In the genomic region with DNA sequence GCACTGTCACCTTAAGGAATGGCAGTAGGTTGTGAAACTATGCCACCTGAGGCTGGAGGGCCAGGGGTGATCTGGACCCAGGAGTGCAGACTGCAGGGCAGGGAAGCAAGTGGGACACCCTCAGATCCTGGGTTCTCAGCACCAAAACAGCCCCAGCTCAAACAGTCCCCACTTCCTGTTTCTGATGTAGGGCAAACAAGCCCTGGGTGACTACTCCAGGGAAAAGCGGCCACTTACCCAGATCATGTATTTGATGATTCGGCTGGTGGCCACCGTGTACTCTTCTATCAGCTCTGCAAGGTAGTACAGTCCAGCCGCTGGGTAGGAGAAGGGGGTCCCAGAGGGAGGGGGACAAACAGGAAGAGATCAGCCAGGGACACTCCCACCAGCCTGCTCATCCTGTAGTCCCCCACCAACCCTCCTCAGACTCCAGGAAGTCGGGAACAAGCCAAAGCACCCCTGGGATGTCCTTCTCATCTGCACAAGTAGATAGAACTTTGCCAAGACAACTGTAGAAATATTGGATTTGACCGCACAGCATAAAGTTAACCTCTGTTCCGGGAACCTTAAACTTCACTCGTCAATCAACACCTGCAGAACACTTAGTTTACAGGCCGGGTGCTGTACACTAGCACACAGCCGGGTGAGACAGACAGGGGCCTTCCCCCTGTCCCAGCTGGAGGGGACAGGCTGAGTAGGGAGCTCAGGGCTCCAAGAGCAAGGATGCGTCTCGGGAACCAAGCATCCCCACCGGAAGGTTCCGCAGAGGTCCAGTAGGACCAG, we compare ENCODE assay signal across 8 mouse cellular contexts. TPM values are rescaled to one million over a fixed set of nuclear protein-coding genes. Genes with fewer than 3 reads are reported as not detected.
DNase-seq lines count a peak whose midpoint lies in the region; ATAC-seq and TF ChIP-seq lines count a peak whose summit lies in the region.

No protein-coding gene starts in this region.

- DNase-seq in spleen, adult 2 months (ENCODE audit: low read depth in 1 of 2, low spot score in 2 of 2) = no peak
- no peak for DNase-seq in spleen, postnatal 14 days (ENCODE audit: low spot score in 2 of 2)
- DNase-seq in liver, adult 2 months (ENCODE audit: extremely low read depth, low read depth, low spot score) = peak; percentile 51
- DNase-seq in right cerebral cortex, adult 18-20 months = no peak
- no peak for DNase-seq in gastrocnemius, postnatal 14 days

- H3K9me3 ChIP-seq in heart, embryonic 15.5 days (replicated peaks) = no peaks in the 10 kb centered on the region
- H3K9me3 ChIP-seq in neural tube, embryonic 15.5 days (replicated peaks) = no peaks in the 10 kb centered on the region

- H3K4me3 ChIP-seq in spleen, adult 2 months (ENCODE audit: extremely low read depth, insufficient read depth, insufficient read length) = peak overlapping the region; percentile 74
- H3K4me3 ChIP-seq in heart, embryonic 15.5 days = peak overlapping the region; percentile 98
- H3K4me3 ChIP-seq in liver, adult 2 months (ENCODE audit: insufficient read depth, low read depth, low read length) = peak overlapping the region; percentile 95
- peak overlapping the region; percentile 98 for H3K4me3 ChIP-seq in neural tube, embryonic 15.5 days (replicated peaks)

- no peaks in the 10 kb centered on the region; the same call in 1 of the 2 replicates for H3K79me2 ChIP-seq in liver, adult 2 months (ENCODE audit: control insufficient read depth, insufficient read depth, low read length)

- peaks cover 2% of the 10 kb centered on the region; the same call in 1 of the 2 replicates for H3K4me1 ChIP-seq in spleen, adult 2 months (ENCODE audit: control insufficient read depth, insufficient read depth, insufficient read length)
- peaks cover 19% of the 10 kb centered on the region for H3K4me1 ChIP-seq in heart, embryonic 15.5 days (replicated peaks)
- peaks cover 7% of the 10 kb centered on the region for H3K4me1 ChIP-seq in liver, adult 2 months (ENCODE audit: control insufficient read depth, insufficient read depth, low read length)
- H3K4me1 ChIP-seq in neural tube, embryonic 15.5 days = peaks cover 35% of the 10 kb centered on the region

- intact Hi-C loops in gastrocnemius, postnatal 14 days (cut with DNase I; ENCODE audit: low total_unique reads) = loop anchor here (5.0 kb wide), 1 partner anchor 198 kb away; no protein-coding TSS in a partner anchor

- peak overlapping the region; percentile 96 for H3K9ac ChIP-seq in heart, embryonic 15.5 days
- H3K9ac ChIP-seq in liver, adult 2 months (ENCODE audit: low read depth, low read length) = peak overlapping the region; percentile 93
- peak overlapping the region; percentile 95 for H3K9ac ChIP-seq in neural tube, embryonic 15.5 days (replicated peaks)

- WGBS in spleen, adult 2 months = under 1% methylated on average over 14 of the region's 14 CpGs
- WGBS in heart, embryonic 15.5 days = 2% methylated on average over 14 of the region's 14 CpGs
- under 1% methylated on average over 14 of the region's 14 CpGs for WGBS in liver, adult 2 months
- WGBS in neural tube, embryonic 15.5 days = 3% methylated on average over 14 of the region's 14 CpGs

- ATAC-seq in common myeloid progenitor, adult 5-6 weeks (replicated peaks; ENCODE audit: low read depth, poor library complexity, severe bottlenecking) = peak; percentile 19
- ATAC-seq in heart, embryonic 15.5 days (replicated peaks; ENCODE audit: insufficient number of reproducible peaks, insufficient read depth, low FRiP score, low read depth) = peak; percentile 25; the same call in 1 of the 2 replicates
- peak; percentile 56 for ATAC-seq in neural tube, embryonic 15.5 days (ENCODE audit: low FRiP score)

- TF ChIP-seq CTCF in spleen, adult 2 months (IDR thresholded peaks at IDR 0.05; ENCODE audit: extremely low read depth, insufficient read depth, insufficient read length, insufficient replicate concordance) = no peak
- TF ChIP-seq CTCF in liver, adult 2 months (IDR thresholded peaks at IDR 0.05; ENCODE audit: low read depth, low read length) = no peak

- H3K27ac ChIP-seq in spleen, adult 2 months (ENCODE audit: insufficient read depth, low read length) = peak overlapping the region; percentile 50
- peak overlapping the region; percentile 92 for H3K27ac ChIP-seq in heart, embryonic 15.5 days
- H3K27ac ChIP-seq in liver, adult 2 months (replicated peaks; ENCODE audit: insufficient read depth, low read depth, low read length) = peak overlapping the region; percentile 55
- H3K27ac ChIP-seq in neural tube, embryonic 15.5 days (replicated peaks) = peak overlapping the region; percentile 86

- no peak for TF ChIP-seq POLR2A in spleen, adult 2 months (IDR thresholded peaks at IDR 0.05; ENCODE audit: low read depth, low read length)
- no peak for TF ChIP-seq POLR2A in liver, adult 2 months (IDR thresholded peaks at IDR 0.05; ENCODE audit: extremely low read depth, insufficient read depth, low read length)

- no peaks in the 10 kb centered on the region for H3K27me3 ChIP-seq in spleen, adult 2 months (ENCODE audit: control insufficient read depth, insufficient read depth, low read length)
- H3K27me3 ChIP-seq in heart, embryonic 15.5 days = no peaks in the 10 kb centered on the region
- H3K27me3 ChIP-seq in liver, adult 2 months (ENCODE audit: control insufficient read depth, insufficient read depth, low read length) = no peaks in the 10 kb centered on the region
- H3K27me3 ChIP-seq in neural tube, embryonic 15.5 days (replicated peaks) = no peaks in the 10 kb centered on the region

- H3K4me2 ChIP-seq in heart, embryonic 15.5 days = peak overlapping the region; percentile 82
- peak overlapping the region; percentile 87 for H3K4me2 ChIP-seq in neural tube, embryonic 15.5 days

- peaks cover 13% of the 10 kb centered on the region for H3K36me3 ChIP-seq in spleen, adult 2 months (ENCODE audit: control insufficient read depth, insufficient read depth, low read length)
- peaks cover 28% of the 10 kb centered on the region for H3K36me3 ChIP-seq in heart, embryonic 15.5 days
- H3K36me3 ChIP-seq in liver, adult 2 months (ENCODE audit: control insufficient read depth, insufficient read depth, low read length) = no peaks in the 10 kb centered on the region
- H3K36me3 ChIP-seq in neural tube, embryonic 15.5 days = peaks cover 27% of the 10 kb centered on the region

RNA-seq across cellular contexts. Expression of a gene that starts 0.6 kb away (rescaled TPM):
- polyA plus RNA-seq in spleen, adult 2 months (2012; rRNA removed) = 71.3 and 71.7 TPM in 2 replicates
- 30.9 and 37.2 TPM in 2 replicates for total RNA-seq in common myeloid progenitor, adult 5-6 weeks (2017)
- polyA plus RNA-seq in heart, embryonic 15.5 days (2015; fragmentation: Nextera tagmentation; extraction: Ambion mirVana) = 74.6 and 76.4 TPM in 2 replicates
- total RNA-seq in liver, adult 2 months (2014; rRNA removed) = 30.0 and 37.7 TPM in 2 replicates
- polyA plus RNA-seq in liver, adult 2 months (2012; rRNA removed) = 98.1 and 114 TPM in 2 replicates
- 72.3 and 73.2 TPM in 2 replicates for polyA plus RNA-seq in neural tube, embryonic 15.5 days (2015; fragmentation: Nextera tagmentation; extraction: Ambion mirVana)
- total RNA-seq in gastrocnemius, postnatal 14 days (2021) = 10 to 100 TPM; 35.5 to 35.8 TPM

RNA-seq across cellular contexts. Expression of a gene that starts 12.5 kb away (rescaled TPM):
- polyA plus RNA-seq in spleen, adult 2 months (2012; rRNA removed) = not detected in 2 replicates
- total RNA-seq in common myeloid progenitor, adult 5-6 weeks (2017) = not detected in 2 replicates
- 0.10 and 0.24 TPM in 2 replicates for polyA plus RNA-seq in heart, embryonic 15.5 days (2015; fragmentation: Nextera tagmentation; extraction: Ambion mirVana)
- not detected in 2 replicates for total RNA-seq in liver, adult 2 months (2014; rRNA removed)
- polyA plus RNA-seq in liver, adult 2 months (2012; rRNA removed) = not detected in 2 replicates
- 0.19 TPM in 1 of 2 replicates, not detected in the other for polyA plus RNA-seq in neural tube, embryonic 15.5 days (2015; fragmentation: Nextera tagmentation; extraction: Ambion mirVana)
- not detected for total RNA-seq in gastrocnemius, postnatal 14 days (2021)

RNA-seq across cellular contexts. Expression of a gene that starts 19.8 kb away (rescaled TPM):
- polyA plus RNA-seq in spleen, adult 2 months (2012; rRNA removed) = 12.7 and 16.1 TPM in 2 replicates
- 9.1 and 9.8 TPM in 2 replicates for total RNA-seq in common myeloid progenitor, adult 5-6 weeks (2017)
- 61.2 and 65.0 TPM in 2 replicates for polyA plus RNA-seq in heart, embryonic 15.5 days (2015; fragmentation: Nextera tagmentation; extraction: Ambion mirVana)
- 20.9 and 26.3 TPM in 2 replicates for total RNA-seq in liver, adult 2 months (2014; rRNA removed)
- 8.8 and 11.0 TPM in 2 replicates for polyA plus RNA-seq in liver, adult 2 months (2012; rRNA removed)
- 105 and 113 TPM in 2 replicates for polyA plus RNA-seq in neural tube, embryonic 15.5 days (2015; fragmentation: Nextera tagmentation; extraction: Ambion mirVana)
- total RNA-seq in gastrocnemius, postnatal 14 days (2021) = 1 to 10 TPM; 6.8 to 8.4 TPM

RNA-seq across cellular contexts. Expression of a gene that starts 32.2 kb away (rescaled TPM):
- polyA plus RNA-seq in spleen, adult 2 months (2012; rRNA removed) = 0.14 TPM in 1 of 2 replicates, not detected in the other
- total RNA-seq in common myeloid progenitor, adult 5-6 weeks (2017) = not detected in 2 replicates
- 0.16 TPM in 1 of 2 replicates, not detected in the other for polyA plus RNA-seq in heart, embryonic 15.5 days (2015; fragmentation: Nextera tagmentation; extraction: Ambion mirVana)
- total RNA-seq in liver, adult 2 months (2014; rRNA removed) = not detected in 2 replicates
- not detected in 2 replicates for polyA plus RNA-seq in liver, adult 2 months (2012; rRNA removed)
- not detected in 2 replicates for polyA plus RNA-seq in neural tube, embryonic 15.5 days (2015; fragmentation: Nextera tagmentation; extraction: Ambion mirVana)
- not detected for total RNA-seq in gastrocnemius, postnatal 14 days (2021)

RNA-seq across cellular contexts. Expression of a gene that starts 56.6 kb away (rescaled TPM):
- polyA plus RNA-seq in spleen, adult 2 months (2012; rRNA removed) = 5.0 and 6.1 TPM in 2 replicates
- 13.2 and 23.2 TPM in 2 replicates for total RNA-seq in common myeloid progenitor, adult 5-6 weeks (2017)
- polyA plus RNA-seq in heart, embryonic 15.5 days (2015; fragmentation: Nextera tagmentation; extraction: Ambion mirVana) = 13.1 and 15.3 TPM in 2 replicates
- total RNA-seq in liver, adult 2 months (2014; rRNA removed) = 16.3 and 17.0 TPM in 2 replicates
- 6.7 and 8.6 TPM in 2 replicates for polyA plus RNA-seq in liver, adult 2 months (2012; rRNA removed)
- polyA plus RNA-seq in neural tube, embryonic 15.5 days (2015; fragmentation: Nextera tagmentation; extraction: Ambion mirVana) = 26.1 and 27.6 TPM in 2 replicates
- total RNA-seq in gastrocnemius, postnatal 14 days (2021) = 10 to 100 TPM; 32.4 to 47.7 TPM
